Mouse (Mus musculus) cortical plate, adult 2 months (tissue): ENCODE data around the gene Fermt1.
A peak's percentile ranks its signal among the peaks of the same experiment; 100 is the strongest.

ENCODE experiments used
- CTCF ChIP-seq: fragments of 200-500 bp; IDR thresholded peaks from 2 replicates; pipeline ENCODE4 v1.5.1; 2011; ENCODE audit warnings: mild to moderate bottlenecking, control low read depth, low read length; ENCODE audit not compliant: insufficient read depth; ENCODE audit errors: extremely low read depth
- POLR2A ChIP-seq: fragments of 200-500 bp; IDR thresholded peaks from 2 replicates; pipeline ENCODE4 v1.6.1; 2011; ENCODE audit warnings: mild to moderate bottlenecking, low read length, control low read depth; ENCODE audit not compliant: insufficient read depth; ENCODE audit errors: extremely low read depth

- TF ChIP-seq CTCF = peak; percentile 45; the same call in 1 of the 2 replicates
- no peak for TF ChIP-seq POLR2A
Observed at GRCm38 (mm10) chr2:132970772-132971173, 25.1 kb upstream of the Fermt1 start.
